Mouse (Mus musculus): Measurements from ENCODE around the gene Nmral1.
"Not testable (repeated sequence)": the region's sequence is repeated elsewhere in the genome, so short reads cannot be mapped to it uniquely, and the experiment has no call there.

The Nmral1 gene

DNA sequence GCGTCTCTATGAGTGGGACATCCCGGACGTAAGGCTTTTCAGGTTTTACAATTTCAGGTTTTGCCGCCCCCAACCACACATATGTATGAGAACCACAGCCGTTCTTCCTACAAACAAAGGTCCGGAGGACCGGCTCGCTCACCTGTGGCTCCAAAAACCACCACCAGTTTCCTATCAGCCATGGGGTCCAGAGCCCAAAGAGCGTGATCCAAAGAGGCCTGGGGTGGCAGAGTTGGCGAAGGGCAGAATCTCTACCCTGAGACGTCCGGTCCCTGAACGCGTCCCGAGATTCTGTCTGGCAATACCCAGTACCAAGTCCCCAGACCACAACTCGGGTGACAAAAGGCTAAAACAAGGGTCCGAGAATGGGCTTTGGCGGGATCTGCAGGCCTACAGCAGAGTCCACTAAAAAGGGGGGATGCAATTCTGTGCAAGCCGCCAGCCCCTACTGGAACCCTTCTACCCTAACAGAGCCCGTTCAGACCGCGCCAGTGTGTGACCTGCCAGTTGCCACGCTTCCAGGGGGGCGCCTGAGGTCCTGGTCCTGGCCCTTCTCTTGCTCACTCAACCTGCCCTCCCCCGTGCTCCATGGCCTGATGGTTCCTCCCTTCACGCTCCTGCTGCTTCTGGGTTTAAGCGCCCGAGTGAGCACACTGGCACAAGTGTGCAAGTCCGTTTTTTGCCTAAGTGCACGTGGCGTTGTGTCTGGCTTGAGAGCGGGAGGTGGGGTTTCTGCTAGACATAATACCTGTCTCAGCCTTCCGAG, at the start of gene Nmral1:
Gene Nmral1 (minus strand): TSS at position 604 of the 766 bp plus-strand sequence.
- peak; percentile 58 for DNase-seq (ENCODE audit: low spot score)

- DNase-seq (ENCODE audit: low spot score): no peak
These were observed 49.6 kb upstream of the Nmral1 start for GRCm38 (mm10) chr16:4768719-4769118.

- no peak for DNase-seq (ENCODE audit: low spot score)
These were observed 48.0 kb upstream of the Nmral1 start for GRCm38 (mm10) chr16:4767012-4767790.

DNA sequence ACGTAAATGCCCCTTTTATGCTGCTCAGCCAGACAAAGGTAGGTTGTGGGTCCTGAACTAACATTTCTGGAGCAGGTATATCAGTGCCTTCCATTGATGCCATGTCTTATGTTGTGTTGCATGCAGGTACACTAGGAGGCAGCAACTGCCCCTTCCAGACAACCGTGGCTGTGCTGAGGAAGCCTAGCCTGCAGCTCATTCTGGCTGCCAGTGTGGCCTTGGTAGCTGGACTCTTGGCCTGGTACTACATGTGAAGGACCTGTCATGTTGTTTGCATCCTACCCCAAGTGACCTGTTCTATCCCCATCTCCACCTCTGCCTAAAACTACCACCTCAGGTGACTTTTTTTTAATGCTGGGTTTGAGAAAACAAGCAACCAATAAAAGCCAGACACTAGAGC, 46.7 kb upstream of the Nmral1 start:
- no peak for DNase-seq (ENCODE audit: low spot score)

DNA sequence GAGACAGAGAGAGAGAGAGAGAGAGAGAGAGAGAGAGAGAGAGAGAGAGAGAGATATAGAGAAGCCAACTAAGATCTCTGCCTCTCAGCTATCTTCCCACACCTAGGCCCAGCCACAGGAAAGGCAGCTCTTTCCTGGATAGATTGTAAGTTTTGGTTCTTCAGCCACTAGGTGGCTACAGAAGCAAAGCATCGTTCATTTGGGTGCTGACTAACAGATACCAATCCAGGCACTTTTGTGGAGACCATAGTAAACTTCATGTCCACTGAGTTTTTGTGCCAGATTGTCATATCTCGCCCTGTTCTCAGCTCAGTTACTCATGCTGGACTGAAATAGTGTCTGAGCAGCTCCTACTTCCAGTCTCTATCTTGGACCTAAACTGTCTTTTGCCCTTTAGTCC, 44.1 kb upstream of the Nmral1 start:
- no peak for DNase-seq (ENCODE audit: low spot score)

- no peak for DNase-seq (ENCODE audit: low spot score)
These were observed 43.3 kb upstream of the Nmral1 start for GRCm38 (mm10) chr16:4762437-4762836.

DNA sequence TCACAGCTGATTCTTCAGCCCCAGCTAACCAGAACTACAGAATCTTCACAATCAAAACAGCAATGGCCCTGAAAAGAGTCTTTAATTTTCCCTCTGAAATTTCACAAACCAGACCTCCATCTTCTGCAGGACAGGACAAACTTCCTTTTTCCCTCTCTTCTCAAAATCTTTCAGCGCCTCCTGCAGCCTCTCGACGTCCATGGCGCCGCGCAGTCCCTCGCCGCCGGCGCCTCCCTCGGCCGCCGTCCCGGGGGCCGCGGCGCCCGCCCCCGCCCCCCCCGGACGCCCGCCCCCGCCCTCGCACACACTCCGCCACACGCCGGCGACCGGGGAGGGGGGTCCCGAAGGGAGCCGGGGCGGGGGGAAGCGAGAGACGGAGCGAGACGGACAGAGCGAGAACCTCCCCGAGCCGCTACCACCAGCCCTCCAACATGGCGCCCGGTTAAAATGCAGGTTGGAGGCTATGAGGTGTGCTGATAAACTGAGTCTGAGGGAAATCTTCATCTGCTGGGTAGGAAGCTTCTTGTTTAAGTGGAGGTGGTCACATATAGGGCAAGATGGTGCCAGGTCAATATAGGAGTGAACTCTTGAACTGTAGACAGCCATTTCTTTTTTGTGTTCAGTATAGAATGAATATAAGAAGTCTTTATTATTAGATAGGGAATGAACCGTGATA, 37.6 kb upstream of the Nmral1 start:
- not testable (repeated sequence) for DNase-seq (ENCODE audit: low spot score)

- no peak for DNase-seq (ENCODE audit: low spot score)
These were observed 34.9 kb upstream of the Nmral1 start for GRCm38 (mm10) chr16:4754045-4754444.

DNA sequence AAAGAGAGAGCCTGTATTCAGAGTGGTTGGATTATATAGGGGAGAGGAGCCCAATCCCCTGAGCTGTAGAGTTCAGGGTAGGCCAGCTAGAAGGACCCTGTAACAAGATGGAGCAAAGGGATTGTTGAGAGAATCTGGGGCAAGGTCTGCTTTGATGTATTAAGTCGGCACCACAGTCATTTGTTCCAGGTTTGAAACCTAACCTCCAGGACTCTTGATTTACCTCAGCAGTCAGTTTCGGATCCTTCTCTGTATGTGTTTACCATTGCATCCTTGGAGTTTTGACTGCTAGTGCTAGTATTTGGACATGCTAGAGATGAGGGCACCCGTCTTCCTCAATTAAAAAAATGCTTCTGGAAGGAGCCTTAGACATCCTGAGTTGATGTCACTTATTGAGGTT, 33.0 kb upstream of the Nmral1 start:
- DNase-seq (ENCODE audit: low spot score): no peak

GRCm38 (mm10) chr16:4742186-4742585, 23.0 kb upstream of the Nmral1 start:
- no peak for DNase-seq (ENCODE audit: low spot score)

GRCm38 (mm10) chr16:4739994-4740393, 20.8 kb upstream of the Nmral1 start:
- DNase-seq (ENCODE audit: low spot score): no peak

- no peak for DNase-seq (ENCODE audit: low spot score)
These were observed 17.1 kb upstream of the Nmral1 start for GRCm38 (mm10) chr16:4736262-4736661.

DNA sequence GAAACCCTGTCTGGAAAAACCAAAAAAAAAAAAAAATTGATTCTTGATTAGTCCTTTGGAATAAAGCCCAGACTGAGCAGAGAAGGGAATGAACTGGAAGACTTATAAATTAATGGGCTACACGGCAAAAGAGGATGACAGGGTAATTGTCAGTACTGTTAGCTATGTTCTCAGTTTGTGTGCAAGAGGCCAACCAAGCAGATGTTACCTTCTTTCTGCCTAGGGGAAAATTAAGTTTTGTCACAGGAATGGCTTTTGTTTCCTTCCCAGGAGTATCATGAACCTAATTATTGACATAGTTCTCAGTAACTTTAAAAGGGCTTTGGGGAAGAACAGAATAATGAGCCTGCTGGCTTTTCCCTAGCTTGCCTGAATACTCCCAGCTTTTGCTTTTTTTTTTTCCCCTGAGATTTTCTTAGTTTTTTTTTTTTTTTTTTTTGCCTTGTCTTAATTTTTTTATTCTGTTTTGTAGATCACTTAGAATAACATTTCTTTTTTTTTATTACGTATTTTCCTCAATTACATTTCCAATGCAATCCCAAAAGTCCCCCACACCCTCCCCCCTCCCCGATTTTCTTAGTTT, 11.7 kb upstream of the Nmral1 start:
- DNase-seq (ENCODE audit: low spot score): no peak

GRCm38 (mm10) chr16:4727963-4728362, 8.8 kb upstream of the Nmral1 start:
- DNase-seq (ENCODE audit: low spot score): no peak

DNA sequence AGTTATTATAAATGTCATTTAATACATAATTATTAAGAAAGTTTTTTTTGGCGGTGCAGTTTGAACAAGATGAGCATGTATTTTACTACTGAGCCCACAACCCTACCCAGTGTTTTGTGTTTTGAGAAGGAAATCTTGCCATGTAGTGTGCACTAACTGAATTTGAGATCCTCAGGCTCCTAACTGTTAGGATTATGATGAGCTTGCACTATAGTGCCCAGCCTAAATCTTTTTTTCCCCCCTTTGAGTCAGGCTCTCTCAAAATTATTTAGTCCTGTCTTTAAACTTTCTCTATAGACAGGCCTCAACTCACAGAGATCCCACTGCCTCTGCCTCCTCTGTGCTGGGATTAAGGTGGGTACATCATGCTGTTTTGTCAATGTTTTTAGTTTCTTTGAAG, 8.4 kb upstream of the Nmral1 start:
- no peak for DNase-seq (ENCODE audit: low spot score)

GRCm38 (mm10) chr16:4726528-4727128, 7.5 kb upstream of the Nmral1 start:
- DNase-seq (ENCODE audit: low spot score): no peak

- peak; percentile 95 for DNase-seq (ENCODE audit: low spot score)
These were observed 6.8 kb upstream of the Nmral1 start, which contains the start of gene Hmox2 for GRCm38 (mm10) chr16:4725780-4726527. Hmox2 (plus strand) TSS chr16:4726361.

DNA sequence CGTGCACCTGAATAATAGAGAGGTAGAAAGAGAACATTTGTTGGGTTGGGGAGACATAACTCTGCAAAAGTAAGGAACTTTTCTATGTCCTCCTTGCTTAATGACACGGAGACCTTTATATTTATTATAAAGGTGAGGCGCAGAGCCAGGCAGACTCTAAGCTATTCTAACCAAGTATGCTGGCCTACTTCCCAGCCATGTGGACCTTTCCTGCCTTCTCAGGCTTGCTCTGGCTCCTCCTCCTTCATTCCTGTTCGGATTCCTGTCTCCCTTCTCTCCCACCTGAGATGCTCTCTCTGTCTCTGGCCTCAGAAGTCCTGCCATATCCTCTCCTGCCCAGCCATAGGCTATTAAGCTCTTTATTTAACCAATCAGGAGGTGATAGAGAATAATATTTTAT, 6.1 kb upstream of the Nmral1 start:
- no peak for DNase-seq (ENCODE audit: low spot score)

- DNase-seq (ENCODE audit: low spot score): no peak
These were observed 3.7 kb upstream of the Nmral1 start for GRCm38 (mm10) chr16:4722915-4723209.

DNA sequence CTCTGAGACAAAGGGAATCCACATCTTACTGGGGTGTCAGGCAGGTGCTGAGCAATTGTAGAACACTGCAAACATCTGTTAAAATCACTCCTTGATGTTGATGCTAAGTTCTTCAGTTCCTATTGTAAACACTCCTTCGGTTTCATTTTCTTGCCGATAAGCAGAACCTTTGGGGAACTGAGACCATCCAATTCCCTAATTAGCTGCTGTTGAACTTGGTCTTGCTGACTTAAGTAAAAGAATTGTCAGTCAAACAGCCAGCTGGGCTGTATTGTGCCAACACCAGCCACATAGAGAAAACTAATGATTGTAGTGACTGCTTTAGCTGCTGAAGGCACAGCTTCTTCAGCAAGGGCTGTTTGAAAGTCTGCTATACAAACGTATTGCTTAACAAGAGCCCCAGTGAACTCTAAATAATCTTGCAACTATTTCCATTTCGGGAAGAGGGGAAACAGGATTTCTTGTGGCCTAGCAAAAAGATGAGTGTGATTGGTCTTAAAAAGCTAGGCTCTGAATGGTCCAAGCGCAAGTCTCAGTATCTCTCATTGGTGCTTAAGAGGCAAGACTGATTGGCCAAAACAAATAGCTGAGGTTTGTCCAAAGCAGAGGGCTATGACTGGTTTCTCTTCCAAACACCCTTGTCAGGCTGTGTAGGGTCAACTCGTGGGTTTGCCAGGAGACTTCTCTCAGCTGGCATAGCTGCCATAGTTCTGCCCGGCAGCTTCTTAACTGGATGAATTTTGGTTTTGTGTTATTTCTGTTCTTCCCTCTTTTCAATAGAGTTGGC, 3.2 kb upstream of the Nmral1 start:
- DNase-seq (ENCODE audit: low spot score): no peak

- no peak for DNase-seq (ENCODE audit: low spot score)
These were observed 1.3 kb downstream of the Nmral1 start for GRCm38 (mm10) chr16:4717866-4718265.

Measured in ovary, postnatal 36 days (tissue).